9 mouse cellular contexts compared by ENCODE assay signal in the genomic region with DNA sequence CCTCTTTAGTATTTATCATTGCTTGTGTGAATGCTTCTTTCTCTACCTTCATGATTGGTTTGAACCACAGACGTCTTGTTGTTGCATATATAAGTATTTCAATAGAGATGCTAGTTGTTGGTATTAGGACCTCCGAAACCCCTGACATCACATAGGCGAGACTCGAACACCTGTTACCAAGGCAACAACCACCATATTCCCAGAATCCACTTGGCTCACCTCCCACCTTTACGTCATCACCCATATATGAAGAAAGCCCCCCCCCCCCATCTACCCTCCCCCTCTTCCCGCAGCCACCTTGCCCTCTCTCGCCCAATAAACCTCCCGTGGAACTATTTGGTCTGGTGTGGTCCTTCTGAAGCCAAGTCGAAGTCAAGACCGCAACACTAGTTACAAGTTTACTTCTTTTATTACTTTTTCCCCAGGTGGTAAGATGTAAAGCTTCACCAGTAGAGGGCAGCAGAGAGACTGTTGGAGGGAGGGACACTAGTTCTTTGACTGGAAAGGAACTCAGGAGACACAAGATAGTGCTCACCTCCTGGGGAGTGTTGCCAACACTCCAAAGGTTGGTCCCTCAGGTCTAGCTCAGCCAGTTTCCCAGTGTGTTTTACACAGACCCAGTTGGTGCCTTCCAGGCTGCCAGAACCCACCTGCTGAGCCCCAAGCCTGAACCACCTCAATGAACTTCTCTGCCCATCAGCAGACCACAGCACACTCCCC. TPM values are rescaled to one million over a fixed set of nuclear protein-coding genes. Genes with fewer than 3 reads are reported as not detected.
DNase-seq lines count a peak whose midpoint lies in the region; ATAC-seq lines count a peak whose summit lies in the region.
"Had no signal": no experiment of that assay in that cellular context is flagged by ENCODE, and none has a peak within 500 bp of the region (broad histone marks: within the 10 kb centered on the region; RNA-seq: fewer than 3 reads in every experiment).

No protein-coding gene starts in this region.

- ATAC-seq in midbrain, embryonic 16.5 days: no peak
- ATAC-seq in kidney, embryonic 16.5 days (ENCODE audit: low FRiP score, low TSS enrichment): peak; percentile 35; the same call in 1 of the 2 replicates
- peak; percentile 55 for ATAC-seq in midbrain, embryonic 13.5 days

- no peak overlapping the region for H3K27ac ChIP-seq in midbrain, embryonic 10.5 days (replicated peaks)
- H3K27ac ChIP-seq in midbrain, embryonic 16.5 days (ENCODE audit: low read length): no peak overlapping the region
- no peak overlapping the region for H3K27ac ChIP-seq in kidney, embryonic 16.5 days (ENCODE audit: low read length)
- no peak overlapping the region for H3K27ac ChIP-seq in midbrain, embryonic 13.5 days

- peaks cover 6% of the 10 kb centered on the region for H3K4me1 ChIP-seq in midbrain, embryonic 10.5 days
- no peaks in the 10 kb centered on the region for H3K4me1 ChIP-seq in midbrain, embryonic 16.5 days (ENCODE audit: control insufficient read depth, insufficient read depth, low read length)
- H3K4me1 ChIP-seq in kidney, embryonic 16.5 days (ENCODE audit: insufficient read depth, low read length): 0 out of 2 replicates have a peak, but pooled peaks cover 3% of the 10 kb centered on the region
- H3K4me1 ChIP-seq in midbrain, embryonic 13.5 days (replicated peaks): 0 out of 2 replicates have a peak, but pooled peaks cover 6% of the 10 kb centered on the region

- H3K36me3 ChIP-seq in midbrain, embryonic 10.5 days: no peaks in the 10 kb centered on the region
- H3K36me3 ChIP-seq in midbrain, embryonic 16.5 days (ENCODE audit: control insufficient read depth, insufficient read depth, low read length): no peaks in the 10 kb centered on the region
- H3K36me3 ChIP-seq in kidney, embryonic 16.5 days (ENCODE audit: insufficient read depth, low read length): no peaks in the 10 kb centered on the region
- no peaks in the 10 kb centered on the region for H3K36me3 ChIP-seq in midbrain, embryonic 13.5 days

- H3K9me3 ChIP-seq in midbrain, embryonic 10.5 days (replicated peaks): no peaks in the 10 kb centered on the region
- no peaks in the 10 kb centered on the region for H3K9me3 ChIP-seq in midbrain, embryonic 16.5 days (replicated peaks; ENCODE audit: control insufficient read depth, low read length, poor library complexity, severe bottlenecking)
- H3K9me3 ChIP-seq in kidney, embryonic 16.5 days (ENCODE audit: low read length): no peaks in the 10 kb centered on the region
- H3K9me3 ChIP-seq in midbrain, embryonic 13.5 days: no peaks in the 10 kb centered on the region

- no peak overlapping the region for H3K4me3 ChIP-seq in midbrain, embryonic 10.5 days
- no peak overlapping the region for H3K4me3 ChIP-seq in midbrain, embryonic 16.5 days (ENCODE audit: low read depth, low read length)
- no peak overlapping the region for H3K4me3 ChIP-seq in kidney, embryonic 16.5 days (ENCODE audit: low read length)
- H3K4me3 ChIP-seq in midbrain, embryonic 13.5 days (replicated peaks): no peak overlapping the region
- H3K4me3 ChIP-seq: myocyte had no signal

- no peak overlapping the region for H3K4me2 ChIP-seq in midbrain, embryonic 16.5 days (ENCODE audit: low read length)
- H3K4me2 ChIP-seq in kidney, embryonic 16.5 days (replicated peaks; ENCODE audit: low read depth, low read length): no peak overlapping the region
- no peak overlapping the region for H3K4me2 ChIP-seq in midbrain, embryonic 13.5 days (replicated peaks)

- H3K9ac ChIP-seq in midbrain, embryonic 16.5 days (ENCODE audit: low read depth, low read length): no peak overlapping the region
- no peak overlapping the region for H3K9ac ChIP-seq in kidney, embryonic 16.5 days (replicated peaks; ENCODE audit: low read length)
- no peak overlapping the region for H3K9ac ChIP-seq in midbrain, embryonic 13.5 days (replicated peaks)

- DNase-seq in midbrain, embryonic 10.5 days (ENCODE audit: low spot score): peak; percentile 22
- DNase-seq in T-cell, adult 2 months (ENCODE audit: low spot score): peak; percentile 70
- DNase-seq in embryo, embryonic 11.5 days (ENCODE audit: low read depth, low spot score): peak; percentile 48
- peak; percentile 56 for DNase-seq in yolk sac, embryonic 10.5 days (ENCODE audit: low spot score)
- DNase-seq in left cerebral cortex, adult 8-10 months (ENCODE audit: low spot score in 2 of 2): no peak

- WGBS in midbrain, embryonic 10.5 days: 71% methylated on average over 10 of the region's 10 CpGs
- WGBS in midbrain, embryonic 16.5 days: 70% methylated on average over 10 of the region's 10 CpGs
- 68% methylated on average over 10 of the region's 10 CpGs for WGBS in kidney, embryonic 16.5 days
- 76% methylated on average over 10 of the region's 10 CpGs for WGBS in midbrain, embryonic 13.5 days

- no peaks in the 10 kb centered on the region for H3K27me3 ChIP-seq in midbrain, embryonic 10.5 days (ENCODE audit: low read depth, poor library complexity, severe bottlenecking)
- no peaks in the 10 kb centered on the region for H3K27me3 ChIP-seq in midbrain, embryonic 16.5 days (ENCODE audit: control insufficient read depth, insufficient read depth, low read depth, low read length)
- H3K27me3 ChIP-seq in kidney, embryonic 16.5 days (ENCODE audit: insufficient read depth, low read length): no peaks in the 10 kb centered on the region
- no peaks in the 10 kb centered on the region for H3K27me3 ChIP-seq in midbrain, embryonic 13.5 days

RNA-seq across cellular contexts. Expression of a gene that starts 19.3 kb away (rescaled TPM):
- 7.3 and 7.8 TPM in 2 replicates for polyA plus RNA-seq in midbrain, embryonic 10.5 days (2016; fragmentation: Nextera tagmentation; extraction: Ambion mirVana)
- 9.6 and 10.9 TPM in 2 replicates for polyA plus RNA-seq in midbrain, embryonic 16.5 days (2015; fragmentation: Nextera tagmentation; extraction: Ambion mirVana)
- 26.0 and 29.3 TPM in 2 replicates for polyA plus RNA-seq in kidney, embryonic 16.5 days (2015; fragmentation: Nextera tagmentation; extraction: Ambion mirVana)
- 7.9 and 9.3 TPM in 2 replicates for polyA plus RNA-seq in midbrain, embryonic 13.5 days (2015; fragmentation: Nextera tagmentation; extraction: Ambion mirVana)
- total RNA-seq in left cerebral cortex, adult 8-10 months (2022): 10 to 100 TPM in 3 of 4 experiments, 1 to 10 TPM in 1; 8.8 to 15.0 (median 12.9) TPM

Comparison
In these comparisons a context has a peak if more than half of its experiments do, and no peak if none do; other contexts are left out.
1. DNase-seq: peak in midbrain, embryonic 10.5 days (single experiment), T-cell, adult 2 months (single experiment), embryo, embryonic 11.5 days (single experiment) and yolk sac, embryonic 10.5 days (single experiment); none in left cerebral cortex, adult 8-10 months (0 of 2).